Mouse (Mus musculus) liver, adult 2 months (tissue): ENCODE measurements around the gene Slc9a2. TPM values are rescaled to one million over a fixed set of nuclear protein-coding genes. Genes with fewer than 3 reads are reported as not detected.

ENCODE experiments used
- DNase-seq: peaks from one replicate; pipeline ENCODE4 v3.0.0-alpha.2; 2011; ENCODE audit warnings: low read depth, low spot score; ENCODE audit errors: extremely low read depth
- H3K27ac ChIP-seq: fragments of 200-500 bp; replicated peaks from 2 replicates; pipeline ENCODE4 v1.5.1; 2012; ENCODE audit warnings: low read depth, mild to moderate bottlenecking, control low read depth, inconsistent platforms, low read length; ENCODE audit not compliant: insufficient read depth
- H3K27me3 ChIP-seq: fragments of 200-500 bp; 2 replicates; pipeline ENCODE4 v1.6.1; 2012; ENCODE audit warnings: mild to moderate bottlenecking, moderate library complexity, low read length, inconsistent platforms; ENCODE audit not compliant: control insufficient read depth, insufficient read depth
- H3K36me3 ChIP-seq: fragments of 200-500 bp; 2 replicates; pipeline ENCODE4 v1.6.1; 2012; ENCODE audit warnings: low read length, inconsistent platforms; ENCODE audit not compliant: control insufficient read depth, insufficient read depth
- H3K4me1 ChIP-seq: fragments of 200-500 bp; 2 replicates; pipeline ENCODE4 v1.6.1; 2011; ENCODE audit warnings: low read length; ENCODE audit not compliant: control insufficient read depth, insufficient read depth
- H3K4me3 ChIP-seq: fragments of 200-500 bp; 2 replicates; pipeline ENCODE4 v1.5.1; 2011; ENCODE audit warnings: low read depth, mild to moderate bottlenecking, control low read depth, low read length, moderate library complexity; ENCODE audit not compliant: insufficient read depth
- H3K79me2 ChIP-seq: fragments of 200-500 bp; 2 replicates; pipeline ENCODE4 v1.6.1; 2012; ENCODE audit warnings: inconsistent platforms, mild to moderate bottlenecking, low read length, moderate library complexity; ENCODE audit not compliant: control insufficient read depth, insufficient read depth
- H3K9ac ChIP-seq: fragments of 200-500 bp; 2 replicates; pipeline ENCODE4 v1.6.1; 2012; ENCODE audit warnings: low read depth, mild to moderate bottlenecking, control low read depth, inconsistent platforms, low read length
- CTCF ChIP-seq: fragments of 200-500 bp; IDR thresholded peaks from 2 replicates; pipeline ENCODE4 v1.5.1; 2011; ENCODE audit warnings: low read depth, low read length, control low read depth
- POLR2A ChIP-seq: fragments of 200-500 bp; IDR thresholded peaks from 2 replicates; pipeline ENCODE4 v1.6.1; 2011; ENCODE audit warnings: low read length, control low read depth; ENCODE audit not compliant: insufficient read depth; ENCODE audit errors: extremely low read depth
- WGBS: fragments of 180-500 bp; shearing (Covaris S2); methylation state at CpG from one replicate; pipeline ENCODE4 v1.1.7; 2018; 5-methylcytosine and 5-hydroxymethylcytosine counted together
- polyA plus RNA-seq: library from polyadenylated mRNA; depleted of rRNA; stranded (reverse); fragments of >200 nt; gene quantifications from 2 replicates; pipeline ENCODE4 v1.2.3, GENCODE M21; 2012
- total RNA-seq: library from RNA; depleted of rRNA; stranded (reverse); fragments of >200 nt; gene quantifications from 2 replicates; pipeline ENCODE4 v1.2.3, GENCODE M21; 2014

The Slc9a2 gene
- total and polyA plus RNA-seq, 2 experiments, result 0.10 to 0.18 TPM

- no peak overlapping the region for H3K27ac ChIP-seq
- no peak overlapping the region for H3K4me3 ChIP-seq
- no peak for DNase-seq
- H3K9ac ChIP-seq, result no peak overlapping the region
- peaks cover 2% of the 10 kb centered on the region; the same call in 1 of the 2 replicates for H3K36me3 ChIP-seq
- H3K79me2 ChIP-seq, result no peaks in the 10 kb centered on the region
- TF ChIP-seq CTCF, result no peak
- no peak for TF ChIP-seq POLR2A
- no peaks in the 10 kb centered on the region; the same call in 1 of the 2 replicates for H3K27me3 ChIP-seq
- no peaks in the 10 kb centered on the region for H3K4me1 ChIP-seq
- 82% methylated on average over 7 of the region's 7 CpGs for WGBS
Observed at GRCm38 (mm10) chr1:40771196-40771970, 91.0 kb downstream of the Slc9a2 start.

DNA sequence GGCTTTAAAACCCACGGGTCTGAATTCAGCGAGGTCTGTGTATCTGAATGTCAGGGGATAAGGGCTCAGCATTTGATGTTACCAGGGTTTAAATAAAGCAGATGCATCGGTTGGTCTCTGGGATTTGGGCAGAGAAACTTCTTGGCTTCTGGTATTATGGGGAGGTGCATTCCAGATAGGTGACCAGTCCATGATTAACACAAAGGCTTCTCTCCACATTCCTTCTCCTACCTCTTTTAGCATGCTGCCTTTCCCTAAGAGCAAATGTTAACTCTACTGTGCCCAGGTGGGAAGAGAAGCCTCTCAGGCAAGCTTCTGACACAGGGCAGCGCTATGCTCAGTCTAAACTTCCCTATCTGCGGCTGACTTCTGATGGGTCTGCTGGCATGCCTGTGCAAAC lies 92.9 kb downstream of the Slc9a2 start:
- no peak overlapping the region for H3K4me3 ChIP-seq
- no peak for DNase-seq
- TF ChIP-seq POLR2A (no peak), CTCF (no peak)
- H3K27ac ChIP-seq, result no peak overlapping the region
- H3K36me3 ChIP-seq, result peaks cover 2% of the 10 kb centered on the region; the same call in 1 of the 2 replicates
- no peaks in the 10 kb centered on the region for H3K79me2 ChIP-seq
- no peaks in the 10 kb centered on the region; the same call in 1 of the 2 replicates for H3K27me3 ChIP-seq
- H3K4me1 ChIP-seq, result no peaks in the 10 kb centered on the region
- WGBS, result 90% methylated on average over 5 of the region's 5 CpGs
- no peak overlapping the region for H3K9ac ChIP-seq

DNA sequence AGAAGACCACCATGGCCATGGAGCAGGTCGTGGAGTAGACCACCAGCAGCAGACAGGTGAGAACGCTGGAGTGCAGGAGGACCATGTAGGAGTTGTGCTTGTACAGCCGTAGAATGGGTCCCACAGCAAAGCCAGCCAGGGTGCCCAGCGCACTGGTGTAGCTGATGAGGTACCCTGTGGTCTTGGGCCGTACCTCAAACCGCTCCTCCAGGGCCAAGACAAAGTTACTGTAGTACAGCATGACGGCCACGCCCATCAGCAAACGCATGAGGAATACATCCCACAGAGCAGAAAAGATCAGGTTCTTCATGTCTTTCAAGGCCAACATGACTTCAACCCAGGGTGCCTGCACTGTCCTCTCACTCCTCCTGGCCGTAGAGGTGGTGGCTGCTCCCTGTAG lies 93.7 kb downstream of the Slc9a2 start:
- H3K4me3 ChIP-seq, result no peak overlapping the region
- no peak overlapping the region for H3K9ac ChIP-seq
- TF ChIP-seq CTCF (no peak), POLR2A (no peak)
- WGBS, result 95% methylated on average over 10 of the region's 10 CpGs
- H3K27ac ChIP-seq, result no peak overlapping the region
- H3K4me1 ChIP-seq, result no peaks in the 10 kb centered on the region
- H3K36me3 ChIP-seq, result peaks cover 5% of the 10 kb centered on the region
- no peaks in the 10 kb centered on the region for H3K79me2 ChIP-seq
- DNase-seq, result no peak
- H3K27me3 ChIP-seq, result no peaks in the 10 kb centered on the region; the same call in 1 of the 2 replicates

DNA sequence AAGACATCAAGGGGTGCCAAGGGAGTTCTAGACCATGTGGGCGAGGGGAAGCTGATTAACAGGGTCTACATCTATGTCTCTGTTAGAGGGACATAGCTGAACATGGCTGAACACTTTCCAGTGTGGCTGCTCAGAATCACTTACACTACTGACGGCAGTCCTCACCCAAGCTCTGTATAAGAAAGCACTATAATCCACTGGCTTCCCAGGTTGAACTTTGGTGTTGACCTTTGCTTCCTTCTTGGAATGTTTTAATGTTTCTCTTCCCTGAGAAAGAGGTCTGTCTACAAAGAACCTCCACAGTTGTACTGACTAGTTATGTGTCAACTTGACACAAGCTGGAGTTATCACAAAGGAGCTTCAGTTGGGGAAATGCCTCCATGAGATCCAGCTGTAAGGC lies 95.7 kb downstream of the Slc9a2 start:
- H3K27ac ChIP-seq, result no peak overlapping the region
- H3K4me3 ChIP-seq, result no peak overlapping the region
- no peak for DNase-seq
- H3K9ac ChIP-seq, result no peak overlapping the region
- no peaks in the 10 kb centered on the region for H3K79me2 ChIP-seq
- TF ChIP-seq POLR2A (no peak), CTCF (no peak)
- peaks cover 9% of the 10 kb centered on the region for H3K36me3 ChIP-seq
- no peaks in the 10 kb centered on the region; the same call in 1 of the 2 replicates for H3K27me3 ChIP-seq
- H3K4me1 ChIP-seq, result no peaks in the 10 kb centered on the region
- WGBS, result 90% methylated on average over 2 of the region's 2 CpGs

GRCm38 (mm10) chr1:40776763-40777162 lies 96.4 kb downstream of the Slc9a2 start:
- Histone ChIP-seq H3K79me2 (no peaks in the 10 kb centered on the region), H3K27me3 (no peaks in the 10 kb centered on the region), H3K27ac (no peak overlapping the region), H3K4me1 (no peaks in the 10 kb centered on the region), H3K4me3 (no peak overlapping the region), H3K36me3 (peaks cover 9% of the 10 kb centered on the region), H3K9ac (no peak overlapping the region)
- no peak for DNase-seq
- WGBS, result 94% methylated on average over 3 of the region's 3 CpGs
- TF ChIP-seq CTCF (no peak), POLR2A (no peak)

GRCm38 (mm10) chr1:40783450-40783849 lies 103.1 kb downstream of the Slc9a2 start:
- Histone ChIP-seq H3K9ac (no peak overlapping the region), H3K79me2 (no peaks in the 10 kb centered on the region), H3K4me3 (no peak overlapping the region), H3K27ac (no peak overlapping the region), H3K27me3 (no peaks in the 10 kb centered on the region), H3K36me3 (peaks cover 8% of the 10 kb centered on the region), H3K4me1 (no peaks in the 10 kb centered on the region)
- 96% methylated on average over 7 of the region's 7 CpGs for WGBS
- DNase-seq, result no peak
- no peak for TF ChIP-seq POLR2A
- TF ChIP-seq CTCF, result no peak
